Mouse (Mus musculus): ENCODE results near the gene B9d1.

- TF ChIP-seq CTCF (IDR thresholded peaks at IDR 0.05; ENCODE audit: low read depth) (no peak), EP300 (IDR thresholded peaks at IDR 0.05; ENCODE audit: low read depth) (no peak)
Observed at GRCm38 (mm10) chr11:61503933-61504332, 1.0 kb upstream of the B9d1 start.
